Mouse (Mus musculus) heart, embryonic 14.5 days (tissue): ENCODE measurements around the gene Acox3. TPM values are rescaled to one million over a fixed set of nuclear protein-coding genes. Genes with fewer than 3 reads are reported as not detected.
A peak's percentile ranks its signal among the peaks of the same experiment; 100 is the strongest.
"Not testable (repeated sequence)": the region's sequence is repeated elsewhere in the genome, so short reads cannot be mapped to it uniquely, and the experiment has no call there.

Source experiments
- ATAC-seq: fragments of 200-750 bp; cut with Nextera tagmentation; 2 replicates; pipeline ENCODE4 v1.8.0; 2017; ENCODE audit warnings: low read depth, moderate TSS enrichment; ENCODE audit not compliant: insufficient number of reproducible peaks, insufficient read depth, low FRiP score
- H3K27ac ChIP-seq, 2 experiments: fragments of 200-500 bp in 1 of 2; fragments of 300-500 bp in 1 of 2; sonication (generic) in 1 of 2; replicated peaks in 1 of 2; 2 replicates each; pipeline ENCODE4 v1.5.1; 2012 to 2014; ENCODE audit warnings: low read depth in 2 of 2, low read length in 2 of 2, control low read depth in 1 of 2, mild to moderate bottlenecking in 1 of 2, mixed read lengths in 1 of 2; ENCODE audit not compliant: control insufficient read depth in 1 of 2, insufficient read depth in 1 of 2
- H3K27me3 ChIP-seq: fragments of 300-500 bp; sonication (generic); 2 replicates; pipeline ENCODE4 v1.6.1; 2014; ENCODE audit warnings: mild to moderate bottlenecking, low read length, control low read depth; ENCODE audit not compliant: control insufficient read depth, insufficient read depth
- H3K36me3 ChIP-seq: fragments of 300-500 bp; sonication (generic); 2 replicates; pipeline ENCODE4 v1.6.1; 2014; ENCODE audit warnings: mild to moderate bottlenecking, control low read depth, low read length, mixed read lengths; ENCODE audit not compliant: control insufficient read depth, insufficient read depth
- H3K4me1 ChIP-seq, 2 experiments: fragments of 200-500 bp in 1 of 2; fragments of 300-500 bp in 1 of 2; sonication (generic) in 1 of 2; 2 replicates each; pipeline ENCODE4 v1.6.1; 2012 to 2014; ENCODE audit warnings: low read length in 2 of 2, control low read depth in 1 of 2, mixed read lengths in 1 of 2; ENCODE audit not compliant: control insufficient read depth in 2 of 2, insufficient read depth in 2 of 2
- H3K4me2 ChIP-seq: fragments of 300-500 bp; sonication (generic); 2 replicates; pipeline ENCODE4 v1.6.1; 2014; ENCODE audit warnings: mild to moderate bottlenecking, low read length
- H3K4me3 ChIP-seq, 2 experiments: fragments of 200-500 bp in 1 of 2; fragments of 300-500 bp in 1 of 2; sonication (generic) in 1 of 2; 2 replicates each; pipeline ENCODE4 v1.5.1; 2012 to 2014; ENCODE audit warnings: low read length in 2 of 2, mild to moderate bottlenecking in 2 of 2, control low read depth in 1 of 2, low read depth in 1 of 2, moderate library complexity in 1 of 2; ENCODE audit not compliant: control insufficient read depth in 1 of 2, insufficient read depth in 1 of 2
- H3K9ac ChIP-seq: fragments of 300-500 bp; sonication (generic); 2 replicates; pipeline ENCODE4 v1.6.1; 2014; ENCODE audit warnings: mild to moderate bottlenecking, low read length
- H3K9me3 ChIP-seq: fragments of 300-500 bp; sonication (generic); 2 replicates; pipeline ENCODE4 v1.6.1; 2016; ENCODE audit warnings: low read length, control low read depth; ENCODE audit not compliant: control insufficient read depth
- WGBS: fragments of 180-500 bp; shearing (Covaris S2); extraction: QIAGEN DNeasy Blood & Tissue Kit; methylation state at CpG from one replicate; pipeline ENCODE4 v1.1.7; 2014; 5-methylcytosine and 5-hydroxymethylcytosine counted together
- polyA plus RNA-seq: library from polyadenylated mRNA; unstranded; fragments of >200 nt; fragmentation: Nextera tagmentation; extraction: Ambion mirVana; gene quantifications from 2 replicates; pipeline ENCODE4 v1.2.1, GENCODE M21; 2014

The Acox3 gene
- polyA plus RNA-seq, 1 experiment from 2014 or later, result 13.8 TPM

DNA sequence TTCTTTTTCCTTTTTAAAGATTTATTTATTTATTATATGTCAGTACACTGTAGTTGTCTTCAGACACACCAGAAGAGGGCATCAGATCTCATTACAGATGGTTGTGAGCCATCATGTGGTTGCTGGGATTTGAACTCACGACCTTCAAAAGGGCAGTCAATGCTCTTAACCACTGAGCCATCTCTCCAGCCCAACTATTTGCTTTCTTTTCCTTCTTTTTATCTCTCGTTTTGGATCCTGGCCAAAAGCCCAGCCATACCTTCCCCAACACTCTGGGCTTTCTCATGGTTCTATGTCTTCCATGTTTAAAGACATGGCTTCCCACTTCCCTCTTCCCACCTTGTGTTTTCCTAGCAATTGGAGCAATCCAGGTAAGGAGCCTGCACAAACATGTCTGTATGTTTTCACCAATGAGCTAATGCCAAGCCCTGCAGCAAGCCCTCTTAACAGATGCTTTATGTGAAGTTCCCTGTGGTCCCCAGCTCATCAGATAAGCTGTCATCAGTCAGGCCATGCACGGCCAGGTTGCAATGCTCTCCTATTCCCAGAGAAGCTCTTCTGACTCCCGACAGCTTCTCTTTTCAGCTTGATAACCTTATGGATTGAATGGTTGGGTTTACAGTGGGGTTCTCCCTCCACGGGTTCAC, 3.5 kb upstream of the Acox3 start:
- Histone ChIP-seq H3K36me3 (no peaks in the 10 kb centered on the region), H3K9ac (no peak overlapping the region), H3K9me3 (no peaks in the 10 kb centered on the region), H3K4me2 (no peak overlapping the region), H3K4me1 (peaks cover 7 to 17% of the 10 kb centered on the region in 2 experiments; a peak in 3 of 4 replicates), H3K4me3 (no peak overlapping the region), H3K27me3 (0 out of 2 replicates have a peak, but pooled peaks cover 5% of the 10 kb centered on the region), H3K27ac (no peak overlapping the region)
- no peak for ATAC-seq
- WGBS, result 40% methylated on average over 5 of the region's 5 CpGs

DNA sequence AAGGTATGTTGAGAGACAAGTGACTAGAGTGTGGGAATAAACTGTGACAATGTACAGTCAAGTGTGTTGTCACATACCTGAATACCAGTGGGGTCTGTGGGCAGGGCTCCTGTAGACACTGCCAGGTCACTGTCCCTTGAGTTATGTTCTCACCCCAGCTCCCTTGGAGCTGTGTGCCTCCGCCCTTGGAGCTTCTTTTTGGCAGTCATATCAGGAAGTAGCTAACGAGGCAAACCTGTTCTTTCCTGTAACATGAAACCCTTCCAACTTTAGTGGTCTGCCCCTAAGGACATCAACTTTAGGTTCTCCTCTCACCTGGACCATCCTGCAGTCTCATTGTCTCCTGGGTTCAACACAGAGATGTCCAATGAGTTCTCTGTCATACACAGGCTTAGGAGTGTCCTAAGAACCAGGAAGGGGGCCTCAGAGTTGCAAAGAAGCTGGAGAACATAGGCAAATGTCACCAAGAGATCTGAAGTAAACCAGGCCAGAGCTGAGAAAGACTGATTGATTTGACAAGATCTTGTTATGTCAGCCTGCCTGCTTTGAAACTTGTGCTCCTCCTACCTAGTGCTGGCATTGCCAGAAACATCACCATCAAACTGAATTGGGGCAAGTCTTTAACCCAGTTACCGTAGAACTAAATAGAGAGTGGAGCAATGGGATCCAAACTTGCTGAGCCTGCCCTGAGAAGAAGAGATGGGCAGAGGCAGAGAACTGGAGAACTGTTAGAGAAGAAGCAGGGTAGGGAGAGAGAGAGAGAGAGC, 2.5 kb upstream of the Acox3 start:
- H3K4me2 ChIP-seq, result no peak overlapping the region
- WGBS, result 51% methylated on average over 3 of the region's 3 CpGs
- no peaks in the 10 kb centered on the region for H3K36me3 ChIP-seq
- peaks cover 7 to 14% of the 10 kb centered on the region in 2 experiments; a peak in 3 of 4 replicates for H3K4me1 ChIP-seq
- no peak for ATAC-seq
- H3K4me3 ChIP-seq, result no peak overlapping the region
- H3K9me3 ChIP-seq, result no peaks in the 10 kb centered on the region
- 0 out of 2 replicates have a peak, but pooled peaks cover 5% of the 10 kb centered on the region for H3K27me3 ChIP-seq
- H3K9ac ChIP-seq, result no peak overlapping the region
- H3K27ac ChIP-seq, result no peak overlapping the region

DNA sequence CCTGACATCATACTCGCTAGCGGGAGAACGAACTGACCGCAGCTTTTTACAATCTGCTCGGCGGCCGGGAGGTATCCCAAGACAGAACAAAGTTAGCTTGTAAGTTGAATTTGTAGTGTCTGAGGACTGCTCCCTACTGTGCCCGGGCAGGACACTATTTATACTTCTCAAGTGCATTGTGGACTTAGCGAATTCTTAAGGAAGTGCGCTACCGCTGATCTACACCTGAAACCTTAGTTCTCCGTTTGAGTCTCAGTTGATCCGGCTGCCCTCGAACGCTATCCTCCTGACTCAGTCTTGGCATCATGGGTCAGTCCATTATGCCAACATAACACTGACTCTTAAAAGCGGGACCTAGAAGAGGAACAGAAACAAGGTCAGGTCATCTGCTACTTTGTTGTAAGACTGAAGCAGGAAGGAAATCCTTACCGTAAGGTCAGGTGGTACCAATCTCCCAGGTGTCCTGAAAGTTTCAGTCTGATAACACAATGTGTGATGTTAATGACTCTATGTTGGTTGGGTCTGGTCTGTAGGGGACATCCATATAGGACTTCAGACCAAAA, 462 bp downstream of the Acox3 start:
- peak overlapping the region; percentile 50 to 84 for H3K4me3 ChIP-seq
- ATAC-seq, result no peak
- 0 out of 2 replicates have a peak, but pooled peaks cover 5% of the 10 kb centered on the region for H3K27me3 ChIP-seq
- no peaks in the 10 kb centered on the region for H3K9me3 ChIP-seq
- 3% methylated on average over 17 of the region's 17 CpGs for WGBS
- H3K27ac ChIP-seq, result peak overlapping the region; percentile 54 to 68
- H3K4me2 ChIP-seq, result peak overlapping the region; percentile 67
- peak overlapping the region; percentile 66 for H3K9ac ChIP-seq
- peaks cover 3% of the 10 kb centered on the region for H3K36me3 ChIP-seq
- H3K4me1 ChIP-seq, result peaks cover 7 to 12% of the 10 kb centered on the region in 2 experiments; a peak in 3 of 4 replicates

DNA sequence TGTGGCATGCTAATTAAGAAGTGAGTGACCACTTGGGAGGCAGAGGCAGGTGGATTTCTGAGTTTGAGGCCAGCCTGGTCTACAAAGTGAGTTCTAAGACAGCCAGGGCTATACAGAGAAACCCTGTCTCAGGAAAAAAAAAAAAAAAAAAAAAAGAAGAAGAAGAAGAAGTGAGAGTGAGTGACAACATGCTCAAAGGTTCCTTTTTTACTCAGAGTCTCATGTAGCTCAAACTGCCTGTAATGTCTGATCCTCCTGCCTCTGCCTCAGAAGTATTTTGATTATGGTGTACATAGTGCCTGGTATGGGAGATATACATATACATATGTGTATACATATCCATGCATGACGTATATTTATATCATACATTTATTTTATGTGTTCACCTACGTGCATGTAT, 1.4 kb downstream of the Acox3 start:
- ATAC-seq, H3K9me3 ChIP-seq, H3K27ac ChIP-seq, H3K27me3 ChIP-seq, H3K4me3 ChIP-seq, H3K9ac ChIP-seq, H3K4me2 ChIP-seq: not testable (repeated sequence)
- H3K36me3 ChIP-seq, result peaks cover 13% of the 10 kb centered on the region
- 89% methylated on average over 2 of the region's 2 CpGs for WGBS
- H3K4me1 ChIP-seq, result peaks cover 7 to 12% of the 10 kb centered on the region in 2 experiments; a peak in 3 of 4 replicates

DNA sequence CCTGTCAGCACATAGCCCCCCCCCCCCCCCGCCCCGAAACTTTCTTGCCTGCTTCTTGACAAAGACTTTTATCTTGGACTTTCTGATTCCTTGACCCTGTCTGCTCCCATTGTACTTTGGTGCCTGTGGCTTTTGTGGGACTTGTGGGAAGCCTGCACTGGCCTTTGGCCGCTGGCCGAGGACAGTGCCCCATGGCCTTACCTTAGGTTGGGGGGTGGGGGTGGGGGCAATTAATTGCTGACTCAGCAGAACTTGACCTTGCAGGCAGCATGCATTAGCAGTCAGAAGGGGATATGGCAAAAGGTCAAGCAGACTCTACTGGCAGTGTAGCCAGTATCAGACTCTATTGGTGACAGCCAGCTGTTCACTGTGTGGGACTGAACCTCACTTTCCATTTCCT, 8.7 kb downstream of the Acox3 start:
- Histone ChIP-seq H3K4me3 (no peak overlapping the region), H3K9me3 (peaks cover 13% of the 10 kb centered on the region), H3K36me3 (peaks cover 72% of the 10 kb centered on the region), H3K27me3 (no peaks in the 10 kb centered on the region; the same call in 1 of the 2 replicates), H3K27ac (no peak overlapping the region), H3K4me1 (no peaks in the 10 kb centered on the region), H3K4me2 (no peak overlapping the region), H3K9ac (no peak overlapping the region)
- no peak for ATAC-seq
- 86% methylated on average over 3 of the region's 4 CpGs for WGBS

DNA sequence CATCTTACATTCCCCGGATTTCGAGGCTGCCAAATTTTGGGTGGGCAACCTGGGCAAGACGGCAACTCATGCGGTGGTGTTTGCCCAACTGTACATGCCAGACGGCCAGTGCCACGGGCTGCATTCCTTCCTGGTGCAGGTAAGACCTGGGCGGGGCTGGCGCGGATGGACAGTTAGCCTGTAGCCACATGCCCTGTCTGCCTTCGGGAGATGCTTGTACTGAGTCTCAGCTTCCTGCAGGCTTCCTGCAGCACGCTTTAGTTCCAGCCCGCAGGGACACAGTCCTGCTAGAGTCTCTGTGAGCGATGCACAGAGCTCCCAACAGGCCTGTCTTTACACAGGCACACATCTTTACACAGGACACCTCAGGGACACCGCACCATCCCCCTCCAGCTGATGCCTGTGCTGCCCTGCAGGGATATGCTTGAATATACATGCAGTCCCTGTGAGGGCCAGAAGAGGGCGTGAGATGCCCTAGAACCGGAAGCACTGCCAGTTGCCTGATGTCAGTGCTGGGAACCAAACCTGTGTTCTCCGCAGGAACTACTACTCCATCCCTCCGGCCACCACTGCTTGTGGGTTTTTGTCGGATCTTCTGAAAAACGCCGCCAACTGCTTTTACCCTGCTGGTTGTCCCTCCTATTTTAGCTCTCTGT, 9.4 kb downstream of the Acox3 start:
- Histone ChIP-seq H3K4me1 (no peaks in the 10 kb centered on the region), H3K9ac (no peak overlapping the region), H3K4me2 (no peak overlapping the region), H3K27ac (no peak overlapping the region), H3K36me3 (peaks cover 75% of the 10 kb centered on the region), H3K4me3 (no peak overlapping the region), H3K9me3 (peaks cover 13% of the 10 kb centered on the region), H3K27me3 (no peaks in the 10 kb centered on the region; the same call in 1 of the 2 replicates)
- no peak for ATAC-seq
- 81% methylated on average over 21 of the region's 21 CpGs for WGBS

DNA sequence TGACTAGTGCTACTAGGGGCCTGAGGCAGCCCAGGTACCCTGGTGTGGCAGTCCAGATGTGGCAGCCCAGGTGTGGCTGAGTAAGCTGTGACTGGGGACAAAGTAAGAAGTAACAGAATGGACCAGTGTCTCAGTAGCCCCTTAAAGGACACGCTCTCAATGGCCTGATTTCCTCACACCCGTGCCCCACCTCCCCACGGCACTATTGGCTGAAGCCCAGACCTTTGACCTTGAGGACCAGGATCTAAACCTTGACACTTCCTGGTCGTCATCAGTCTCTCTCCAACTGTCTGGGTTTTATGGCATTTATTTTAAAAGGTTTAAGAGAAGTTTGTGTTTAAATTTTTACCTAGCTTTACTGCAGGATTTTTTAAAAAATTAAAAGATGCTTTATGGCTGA, 10.0 kb downstream of the Acox3 start:
- 73% methylated on average over 4 of the region's 4 CpGs for WGBS

More for the DNA sequence above, 10.0 kb downstream of the Acox3 start:
- no peak for ATAC-seq
- Histone ChIP-seq H3K27me3 (no peaks in the 10 kb centered on the region; the same call in 1 of the 2 replicates), H3K27ac (no peak overlapping the region), H3K4me3 (no peak overlapping the region), H3K9ac (no peak overlapping the region), H3K9me3 (peaks cover 13% of the 10 kb centered on the region), H3K4me1 (no peaks in the 10 kb centered on the region), H3K4me2 (no peak overlapping the region), H3K36me3 (peaks cover 76% of the 10 kb centered on the region)
